Mouse (Mus musculus) spleen, postnatal 10 days (tissue): ENCODE results near the gene Srsf10.

Experiments
- DNase-seq, 2 experiments: peaks; one replicate each; pipeline ENCODE4 v3.0.0; 2021 to 2022; ENCODE audit warnings: low spot score in 2 of 2

The Srsf10 gene

DNA sequence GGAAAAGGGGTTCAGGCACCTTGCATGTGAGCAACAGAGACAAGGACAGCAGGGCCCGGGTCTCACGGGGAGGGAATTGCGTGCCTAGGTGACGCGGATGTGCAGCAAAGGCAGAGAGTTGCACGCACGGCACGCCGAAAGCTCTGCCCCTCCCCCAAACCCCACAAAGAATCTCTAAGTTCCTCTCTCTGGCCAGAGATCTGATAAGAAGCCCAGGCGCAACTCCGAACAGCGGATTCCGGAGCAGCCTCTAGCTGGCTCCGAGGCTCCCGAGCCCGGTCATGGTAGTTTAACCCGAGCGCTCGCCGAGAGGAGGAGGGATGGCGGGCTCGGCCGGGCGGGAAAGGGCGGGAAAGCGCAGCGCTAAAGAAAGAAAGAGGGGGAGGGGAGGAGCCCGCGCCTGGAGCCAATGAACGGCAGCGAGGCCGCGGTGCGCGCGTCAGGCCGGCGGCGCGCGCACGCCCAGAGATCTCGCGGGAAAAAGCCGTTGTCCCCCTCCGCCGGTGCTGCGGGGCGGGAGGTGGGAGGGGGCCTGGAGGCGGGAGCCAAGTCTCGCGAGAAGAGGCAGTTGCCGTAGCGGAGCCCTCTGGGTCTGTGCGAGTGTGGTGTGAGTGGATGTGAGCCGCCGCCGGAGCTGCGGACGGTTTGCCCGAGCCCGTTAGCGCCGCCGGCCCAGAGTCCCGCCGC lies at the start of gene Srsf10:
Srsf10 (plus strand) TSS at position 212 of the 687 bp plus-strand sequence.
- peak; percentile 91 to 96 for DNase-seq

- DNase-seq: no peak
These were observed 40.7 kb upstream of the Srsf10 start for GRCm38 (mm10) chr4:135814896-135815295.

- peak; percentile 61 to 77 for DNase-seq
These were observed 38.5 kb upstream of the Srsf10 start for GRCm38 (mm10) chr4:135816905-135817622.

- no peak for DNase-seq
These were observed 37.2 kb upstream of the Srsf10 start for GRCm38 (mm10) chr4:135818366-135818765.

DNA sequence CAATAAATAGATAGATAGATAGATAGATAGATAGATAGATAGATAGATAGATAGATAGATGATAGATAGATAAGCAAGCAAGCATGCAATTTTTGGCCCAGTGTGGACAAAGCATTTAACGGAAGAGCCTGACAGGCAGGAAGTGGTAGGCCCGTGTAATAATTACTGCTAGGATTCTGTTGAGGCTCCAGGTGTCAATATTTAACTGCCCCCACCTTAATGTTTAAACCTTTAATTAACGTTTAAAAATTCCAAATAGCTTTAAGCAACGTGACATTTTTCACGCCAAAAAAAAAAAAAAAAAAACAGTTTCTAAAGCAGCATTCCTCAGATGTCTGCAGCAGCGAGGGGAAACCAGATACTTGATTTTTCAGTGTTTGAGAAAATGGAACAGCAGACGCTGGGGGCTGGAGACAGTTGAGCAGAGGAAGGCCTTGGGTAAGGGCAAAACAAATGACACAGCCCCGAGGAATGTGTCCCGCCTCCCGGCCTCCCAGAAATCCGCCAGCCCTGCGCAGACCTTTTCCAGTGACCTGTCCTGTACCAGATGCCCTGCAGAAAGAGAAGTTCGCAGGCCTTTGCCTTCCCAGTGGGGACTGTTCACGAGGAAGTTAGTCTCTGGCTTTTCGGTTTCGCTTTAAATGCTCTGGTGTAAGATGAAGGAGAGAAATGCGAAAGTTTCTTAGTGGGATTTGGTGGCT lies 35.6 kb upstream of the Srsf10 start:
- no peak for DNase-seq

GRCm38 (mm10) chr4:135821772-135822171 lies 33.8 kb upstream of the Srsf10 start:
- DNase-seq: no peak

- DNase-seq: peak in 1 of 2 experiments; percentile 76
These were observed 32.2 kb upstream of the Srsf10 start for GRCm38 (mm10) chr4:135823298-135823697.

DNA sequence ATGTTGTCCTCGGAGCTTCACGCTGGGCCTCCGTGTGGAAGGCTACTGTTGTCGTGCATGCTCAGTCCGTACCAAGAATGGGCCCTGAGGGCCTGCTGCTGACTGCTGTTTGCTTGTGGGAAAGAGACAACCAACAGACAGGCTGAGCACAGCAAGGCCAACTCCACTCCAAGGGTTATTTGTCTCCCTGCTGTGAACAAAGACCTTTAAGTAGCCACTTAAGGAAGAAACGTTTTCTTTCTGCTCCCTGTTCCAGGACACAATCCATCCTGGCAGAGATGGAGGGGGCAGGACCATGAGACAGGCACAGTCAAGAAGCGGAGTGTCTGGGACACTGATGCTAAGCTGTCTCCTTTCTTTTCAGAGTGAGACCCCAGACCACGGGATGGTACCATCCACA lies 31.3 kb upstream of the Srsf10 start:
- no peak for DNase-seq

GRCm38 (mm10) chr4:135828491-135828890 lies 27.1 kb upstream of the Srsf10 start:
- DNase-seq: no peak

DNA sequence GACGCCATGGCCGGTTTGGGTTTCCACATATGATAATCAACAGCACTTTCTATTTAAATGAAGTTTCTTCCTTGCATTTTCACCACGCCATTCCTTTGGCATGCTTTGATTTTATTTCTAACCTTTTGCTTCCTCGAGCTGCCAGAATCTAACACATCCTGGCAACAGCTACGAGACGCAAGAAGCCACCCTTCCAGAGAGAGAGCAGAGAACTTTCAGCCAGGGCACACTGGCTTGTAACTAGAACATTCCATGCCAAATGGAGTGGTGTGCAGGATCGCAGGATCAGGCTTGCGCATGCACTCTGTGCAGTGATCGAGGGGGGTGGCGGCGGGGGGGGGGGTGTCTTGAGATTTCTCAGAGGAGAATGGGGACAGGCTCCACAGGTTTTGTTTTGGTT lies 23.5 kb upstream of the Srsf10 start:
- no peak for DNase-seq

- no peak for DNase-seq
These were observed 22.0 kb upstream of the Srsf10 start for GRCm38 (mm10) chr4:135833301-135834123.

GRCm38 (mm10) chr4:135834124-135834717 lies 21.3 kb upstream of the Srsf10 start:
- DNase-seq: no peak

DNA sequence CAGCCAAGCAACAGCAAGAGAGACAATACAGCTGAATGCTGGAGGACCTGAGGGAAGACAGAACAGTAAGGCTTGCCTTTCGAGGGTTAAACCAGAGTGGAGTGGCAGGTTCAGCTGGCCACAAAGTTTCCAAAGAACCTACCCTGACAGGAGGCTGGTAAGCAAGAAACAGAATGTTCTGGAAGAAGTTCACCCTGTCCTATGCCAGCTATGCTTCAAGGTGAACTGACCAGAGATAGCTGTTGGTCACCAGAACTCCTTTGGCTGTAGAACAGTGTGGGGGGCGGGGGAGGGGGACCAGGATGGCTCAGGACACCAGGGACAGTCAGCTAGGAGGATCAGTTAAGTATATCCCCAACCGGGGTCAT lies 16.6 kb upstream of the Srsf10 start:
- no peak for DNase-seq

GRCm38 (mm10) chr4:135839293-135840011 lies 16.1 kb upstream of the Srsf10 start:
- DNase-seq: no peak

GRCm38 (mm10) chr4:135844400-135844799 lies 11.1 kb upstream of the Srsf10 start:
- DNase-seq: no peak

DNA sequence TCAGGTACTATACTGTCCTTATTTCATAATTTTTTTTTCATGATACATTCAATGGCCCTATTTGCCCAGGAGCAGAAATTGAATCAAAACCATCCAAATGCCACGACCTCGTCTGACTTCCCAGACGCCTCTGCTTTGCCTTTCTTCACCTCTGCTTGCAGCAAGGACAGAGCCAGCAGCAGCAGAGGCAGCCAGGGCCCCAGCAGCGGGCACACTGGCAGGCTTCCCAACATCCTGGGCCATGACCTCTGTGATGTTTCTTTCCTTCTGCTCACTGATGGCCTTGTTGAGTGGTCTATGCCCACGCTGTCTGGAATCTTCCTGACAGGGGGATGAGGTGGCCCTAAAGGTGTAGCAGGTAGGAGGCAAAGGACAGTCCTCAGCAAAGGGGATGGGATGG lies 8.0 kb upstream of the Srsf10 start:
- DNase-seq: peak in 1 of 2 experiments; percentile 14

GRCm38 (mm10) chr4:135850411-135851095 lies 5.0 kb upstream of the Srsf10 start:
- peak; percentile 46 to 47 for DNase-seq

DNA sequence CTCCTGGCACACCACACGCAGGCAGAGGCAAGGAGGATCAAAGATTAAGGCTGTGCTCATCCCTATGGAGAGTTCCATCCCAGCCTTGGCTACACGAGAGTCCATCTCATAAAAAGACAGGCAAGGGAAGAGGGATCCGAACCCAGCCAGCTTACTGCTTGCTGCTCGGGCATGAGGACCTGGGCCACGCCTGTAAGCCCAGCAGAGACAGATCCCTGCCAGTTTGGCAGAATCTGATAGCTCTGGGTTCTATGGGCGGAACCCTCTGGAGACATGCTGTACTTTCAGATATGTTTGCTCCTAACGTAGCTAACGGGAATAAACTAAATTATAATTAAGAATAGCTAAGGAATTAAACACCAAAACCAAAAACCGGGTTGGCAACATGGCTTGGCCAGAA lies 3.6 kb upstream of the Srsf10 start:
- DNase-seq: peak; percentile 41 to 59

DNA sequence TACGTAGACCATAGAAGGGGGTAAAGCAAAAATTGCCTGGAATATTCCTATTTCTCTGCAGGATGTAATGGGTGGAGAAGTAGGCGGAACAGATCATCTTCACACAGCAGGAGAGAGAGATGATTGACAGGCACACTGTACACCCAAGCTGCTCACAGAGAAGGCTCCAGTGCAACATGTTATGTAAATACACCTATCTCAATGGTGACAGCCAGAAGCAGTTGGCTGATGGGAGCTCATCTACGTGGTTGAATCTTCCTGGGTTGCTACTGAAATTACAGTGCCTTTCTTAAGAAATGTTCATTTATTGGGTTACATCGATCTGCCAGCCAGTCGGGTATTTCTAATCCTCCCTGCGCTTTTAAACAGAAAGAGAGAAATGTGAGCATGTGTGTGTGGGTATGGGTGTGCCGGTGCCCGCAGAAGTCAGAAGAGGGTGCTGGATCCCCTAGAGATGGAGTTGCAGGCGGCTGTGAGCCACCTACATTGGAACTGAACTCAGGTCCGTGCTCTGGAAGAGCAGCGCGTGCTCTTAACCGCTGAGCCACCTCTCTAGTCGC lies 1.5 kb upstream of the Srsf10 start:
- DNase-seq: peak in 1 of 2 experiments; percentile 20

GRCm38 (mm10) chr4:135854630-135855029 lies 917 bp upstream of the Srsf10 start:
- DNase-seq: peak in 1 of 2 experiments; percentile 14
